Mouse (Mus musculus) olfactory bulb, adult 2 months (tissue): ENCODE data around the gene Abca13. TPM values are rescaled to one million over a fixed set of nuclear protein-coding genes. Genes with fewer than 3 reads are reported as not detected.

ENCODE experiments used
- H3K27ac ChIP-seq: fragments of 200-500 bp; 2 replicates; pipeline ENCODE4 v1.5.1; 2012; ENCODE audit warnings: low read depth, low read length; ENCODE audit not compliant: insufficient read depth
- H3K4me1 ChIP-seq: fragments of 200-500 bp; 2 replicates; pipeline ENCODE4 v1.6.1; 2012; ENCODE audit warnings: low read length; ENCODE audit not compliant: control insufficient read depth, insufficient read depth
- H3K4me3 ChIP-seq: fragments of 200-500 bp; 2 replicates; pipeline ENCODE4 v1.5.1; 2012; ENCODE audit warnings: mild to moderate bottlenecking, low read depth, low read length, moderate library complexity; ENCODE audit not compliant: insufficient read depth
- CTCF ChIP-seq: fragments of 200-500 bp; IDR thresholded peaks from 2 replicates; pipeline ENCODE4 v1.5.1; 2012; ENCODE audit warnings: low read depth, mild to moderate bottlenecking, low read length, moderate library complexity; ENCODE audit not compliant: insufficient read depth
- POLR2A ChIP-seq: fragments of 200-500 bp; IDR thresholded peaks from 2 replicates; pipeline ENCODE4 v1.6.1; 2012; ENCODE audit warnings: mild to moderate bottlenecking, low read depth, low read length, moderate library complexity; ENCODE audit not compliant: insufficient read depth
- WGBS: fragments of 180-500 bp; shearing (Covaris S2); methylation state at CpG from one replicate; pipeline ENCODE4 v1.1.7; 2018; 5-methylcytosine and 5-hydroxymethylcytosine counted together
- polyA plus RNA-seq: library from polyadenylated mRNA; stranded (reverse); fragments of >200 nt; gene quantifications from 2 replicates; pipeline ENCODE4 v1.2.4, GENCODE M21; 2012; ENCODE audit warnings: low replicate concordance; ENCODE audit not compliant: missing spikeins, insufficient read depth, insufficient read length

Abca13 gene
- polyA plus RNA-seq, 1 experiment: not detected

- H3K4me1 ChIP-seq: no peaks in the 10 kb centered on the region
- no peak overlapping the region for H3K4me3 ChIP-seq
- H3K27ac ChIP-seq: no peak overlapping the region
- TF ChIP-seq POLR2A (no peak), CTCF (no peak)
- WGBS: 92% methylated on average over 2 of the region's 2 CpGs
These were observed 493.2 kb downstream of the Abca13 start for GRCm38 (mm10) chr11:9684952-9685351.

- H3K27ac ChIP-seq: no peak overlapping the region
- WGBS: 75% methylated on average over 3 of the region's 3 CpGs
- no peaks in the 10 kb centered on the region for H3K4me1 ChIP-seq
- no peak for TF ChIP-seq CTCF
- TF ChIP-seq POLR2A: no peak
- no peak overlapping the region for H3K4me3 ChIP-seq
These were observed 513.4 kb downstream of the Abca13 start for GRCm38 (mm10) chr11:9705190-9705589.

- TF ChIP-seq CTCF: no peak
- no peak for TF ChIP-seq POLR2A
- no peaks in the 10 kb centered on the region for H3K4me1 ChIP-seq
- 78% methylated on average over 2 of the region's 2 CpGs for WGBS
These were observed 536.2 kb downstream of the Abca13 start for GRCm38 (mm10) chr11:9727810-9728490.

GRCm38 (mm10) chr11:9731300-9731699 lies 539.6 kb downstream of the Abca13 start:
- no peak overlapping the region for H3K4me3 ChIP-seq
- no peaks in the 10 kb centered on the region for H3K4me1 ChIP-seq
- TF ChIP-seq CTCF (no peak), POLR2A (no peak)
- no peak overlapping the region for H3K27ac ChIP-seq
- WGBS: 83% methylated on average over 1 of the region's 1 CpGs

More at GRCm38 (mm10) chr11:9727810-9728490, 536.2 kb downstream of the Abca13 start:
- Histone ChIP-seq H3K4me3 (no peak overlapping the region), H3K27ac (no peak overlapping the region)

Other genes with a start within 250 kb of the Abca13 start
- not detected in 2 replicates for gene Pkd1l1, start 218.7 kb upstream of the Abca13 start, polyA plus RNA-seq
- gene Hus1, start 180.8 kb upstream of the Abca13 start, polyA plus RNA-seq: not detected in 2 replicates
- not detected in 2 replicates for gene Gm11992, start 143.3 kb upstream of the Abca13 start, polyA plus RNA-seq
- not detected in 2 replicates for gene Sun3, start 143.0 kb upstream of the Abca13 start, polyA plus RNA-seq
- gene Upp1, start 73.8 kb upstream of the Abca13 start, polyA plus RNA-seq: not detected in 2 replicates